Mouse (Mus musculus): ENCODE results near the gene Olfr231. TPM values are rescaled to one million over a fixed set of nuclear protein-coding genes. Genes with fewer than 3 reads are reported as not detected.

Gene Olfr231
- not detected in 2 replicates for polyA plus RNA-seq (2015; fragmentation: Nextera tagmentation; extraction: Ambion mirVana)

DNA sequence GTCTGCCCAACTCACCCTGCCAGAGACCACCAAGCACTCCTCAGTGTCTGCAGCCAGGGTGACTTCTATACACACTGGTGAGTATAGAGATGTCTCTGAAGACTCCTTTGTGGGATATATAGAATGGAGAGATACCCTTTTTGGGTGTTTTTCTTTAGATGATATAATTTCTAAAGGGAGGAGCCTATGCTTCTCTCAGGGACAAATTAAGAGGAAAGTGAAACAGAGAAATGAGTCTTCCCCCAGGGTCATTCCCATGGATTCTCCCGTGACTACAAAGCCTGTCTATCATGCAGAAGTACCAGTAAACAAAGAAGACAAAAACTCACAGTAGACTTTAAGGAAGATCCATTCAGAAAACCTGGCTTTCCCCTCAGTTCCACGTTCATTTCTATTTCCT, at the start of gene Olfr231:
TSS of gene Olfr231 (minus strand) at position 101 of the 400 bp plus-strand sequence.

DNA sequence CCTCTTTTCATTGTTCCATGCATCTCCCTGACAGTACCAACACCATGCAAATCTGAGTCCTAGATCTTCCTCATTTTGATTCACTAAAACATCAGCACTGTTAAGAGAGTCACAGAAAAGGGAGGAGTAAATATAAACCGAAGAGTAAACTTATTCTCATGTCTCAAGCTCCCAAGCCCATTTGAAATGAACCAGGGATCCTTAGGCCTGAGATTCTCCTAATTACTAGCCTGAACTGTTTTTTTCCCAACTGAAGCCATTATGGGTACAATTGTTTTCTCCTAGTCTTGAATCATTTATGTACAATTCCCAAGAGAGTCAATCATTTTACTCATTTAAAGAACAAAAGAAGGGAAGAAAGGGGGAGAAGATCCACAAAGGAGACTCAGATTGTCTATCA, 34.4 kb upstream of the Olfr231 start, which contains the start of gene Olfr420:
TSS of gene Olfr420 (plus strand) at position 301 of the 400 bp plus-strand sequence.

GRCm38 (mm10) chr1:174131217-174131616, 10.3 kb upstream of the Olfr231 start, which contains the start of gene Olfr424:
Gene Olfr424, plus strand, starts transcription at chr1:174131517.

GRCm38 (mm10) chr1:174096591-174096990, 24.4 kb downstream of the Olfr231 start, which contains the start of gene Olfr427:
Gene Olfr427, plus strand, starts transcription at chr1:174096891.

GRCm38 (mm10) chr1:174084031-174084430, 36.9 kb downstream of the Olfr231 start, which contains the start of gene Olfr429:
Gene Olfr429, plus strand, starts transcription at chr1:174084331.

DNA sequence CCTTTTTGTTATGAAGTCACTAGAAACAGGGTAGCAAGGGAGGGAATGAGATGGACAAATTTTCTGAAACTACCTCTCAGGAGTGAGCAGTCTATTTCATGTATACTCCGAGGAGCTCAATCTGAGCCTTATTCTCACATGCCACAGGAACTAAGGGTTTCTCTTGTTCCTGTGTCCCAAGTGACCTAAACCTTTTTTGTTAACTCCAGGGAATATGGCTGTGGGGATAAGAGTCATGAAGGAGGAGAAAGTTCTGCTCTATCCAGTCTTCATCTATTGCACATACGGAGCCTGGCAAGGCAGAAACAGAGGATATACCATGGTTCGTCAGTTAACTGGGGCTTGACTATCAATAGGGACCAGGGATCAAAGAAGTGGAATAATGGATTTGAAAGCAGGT, 54.7 kb downstream of the Olfr231 start, which contains the start of gene Olfr430:
TSS of gene Olfr430 (plus strand) at position 301 of the 400 bp plus-strand sequence.

Other genes with a start within 250 kb of the Olfr231 start
- gene Ifi211, start 208.1 kb downstream of the Olfr231 start, polyA plus RNA-seq (2015; fragmentation: Nextera tagmentation; extraction: Ambion mirVana), result 0.77 and 0.89 TPM in 2 replicates
- 2.5 TPM in 2 replicates for gene Mndal, start 178.7 kb downstream of the Olfr231 start, polyA plus RNA-seq (2015; fragmentation: Nextera tagmentation; extraction: Ambion mirVana)
- gene Ifi203, start 178.5 kb downstream of the Olfr231 start, polyA plus RNA-seq (2015; fragmentation: Nextera tagmentation; extraction: Ambion mirVana), result 0.94 and 2.3 TPM in 2 replicates
- not detected in 2 replicates for gene Ifi202b, start 138.4 kb downstream of the Olfr231 start, polyA plus RNA-seq (2015; fragmentation: Nextera tagmentation; extraction: Ambion mirVana)
- 0.12 TPM in 1 of 2 replicates, not detected in the other for gene Ifi205, start 89.4 kb downstream of the Olfr231 start, polyA plus RNA-seq (2015; fragmentation: Nextera tagmentation; extraction: Ambion mirVana)
- gene Olfr433, start 80.5 kb downstream of the Olfr231 start, polyA plus RNA-seq (2015; fragmentation: Nextera tagmentation; extraction: Ambion mirVana), result not detected in 2 replicates
- gene Olfr432, start 72.0 kb downstream of the Olfr231 start, polyA plus RNA-seq (2015; fragmentation: Nextera tagmentation; extraction: Ambion mirVana), result not detected in 2 replicates
- gene Olfr430, start 54.6 kb downstream of the Olfr231 start, polyA plus RNA-seq (2015; fragmentation: Nextera tagmentation; extraction: Ambion mirVana), result not detected in 2 replicates
- not detected in 2 replicates for gene Olfr429, start 36.8 kb downstream of the Olfr231 start, polyA plus RNA-seq (2015; fragmentation: Nextera tagmentation; extraction: Ambion mirVana)
- not detected in 2 replicates for gene Olfr427, start 24.3 kb downstream of the Olfr231 start, polyA plus RNA-seq (2015; fragmentation: Nextera tagmentation; extraction: Ambion mirVana)
- not detected in 2 replicates for gene Olfr424, start 10.4 kb upstream of the Olfr231 start, polyA plus RNA-seq (2015; fragmentation: Nextera tagmentation; extraction: Ambion mirVana)
- not detected in 2 replicates for gene Olfr420, start 34.5 kb upstream of the Olfr231 start, polyA plus RNA-seq (2015; fragmentation: Nextera tagmentation; extraction: Ambion mirVana)
- gene Spta1, start 51.6 kb upstream of the Olfr231 start, polyA plus RNA-seq (2015; fragmentation: Nextera tagmentation; extraction: Ambion mirVana), result not detected in 2 replicates
- gene Olfr419, start 130.9 kb upstream of the Olfr231 start, polyA plus RNA-seq (2015; fragmentation: Nextera tagmentation; extraction: Ambion mirVana), result not detected in 2 replicates
- gene Mptx1, start 209.4 kb upstream of the Olfr231 start, polyA plus RNA-seq (2015; fragmentation: Nextera tagmentation; extraction: Ambion mirVana), result not detected in 2 replicates
- gene Olfr417, start 244.0 kb upstream of the Olfr231 start, polyA plus RNA-seq (2015; fragmentation: Nextera tagmentation; extraction: Ambion mirVana), result not detected in 2 replicates

All from neural tube, postnatal 0 days (tissue).